Mouse (Mus musculus) heart, adult 9 months (tissue): ENCODE data around the gene Olfr1395.

Experiments used
- DNase-seq, 2 experiments: peaks; one replicate each; pipeline ENCODE4 v3.0.0; 2022; ENCODE audit warnings: low spot score in 2 of 2

The Olfr1395 gene

DNA sequence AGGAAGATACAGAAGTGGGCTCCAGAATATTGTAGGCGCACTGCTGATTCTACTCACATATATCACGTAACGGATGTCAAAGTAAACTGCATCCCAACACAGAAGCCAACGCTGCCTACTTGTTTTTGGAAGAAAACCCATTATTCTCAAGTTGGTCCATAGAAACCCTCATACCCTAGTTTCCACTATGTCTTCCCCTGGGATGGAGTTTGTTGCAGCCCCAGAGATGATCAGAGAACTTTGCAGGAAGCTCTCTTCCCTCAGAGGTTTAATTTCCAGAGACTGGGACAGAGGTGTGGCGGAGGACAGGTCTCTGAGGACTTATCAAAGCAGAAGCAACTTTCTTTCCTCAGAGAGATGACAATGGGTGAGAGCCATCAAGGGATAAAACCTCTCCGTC lies at the start of gene Olfr1395:
Gene Olfr1395, plus strand, starts transcription at position 301 of the 400 bp plus-strand sequence.
- no peak for DNase-seq

GRCm38 (mm10) chr11:49092786-49093185 lies 49.3 kb upstream of the Olfr1395 start:
- DNase-seq = no peak

GRCm38 (mm10) chr11:49093861-49094660 lies 48.0 kb upstream of the Olfr1395 start:
- DNase-seq = no peak

- no peak for DNase-seq
Observed at GRCm38 (mm10) chr11:49095367-49095766, 46.7 kb upstream of the Olfr1395 start.

DNA sequence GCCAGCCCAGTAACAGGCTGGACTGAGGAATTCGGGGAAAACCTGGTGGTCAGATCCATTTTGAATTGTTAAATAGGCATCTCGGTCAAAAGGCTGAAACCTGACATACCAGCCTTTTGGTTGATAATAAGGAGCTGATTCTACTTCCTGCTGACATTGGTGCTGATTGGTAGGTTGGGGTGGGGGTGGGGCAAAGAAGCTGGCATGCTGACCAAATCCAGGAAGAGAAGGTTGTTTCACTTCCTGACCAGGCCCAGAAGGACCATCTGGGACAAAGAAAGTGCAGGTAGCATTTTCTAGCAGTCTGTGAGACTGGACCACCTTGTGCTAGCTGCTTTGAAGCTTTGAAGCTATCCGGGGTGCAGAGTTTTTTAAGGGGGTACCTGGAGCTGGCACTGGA lies 41.7 kb upstream of the Olfr1395 start:
- no peak for DNase-seq

GRCm38 (mm10) chr11:49101500-49101899 lies 40.6 kb upstream of the Olfr1395 start:
- no peak for DNase-seq

DNA sequence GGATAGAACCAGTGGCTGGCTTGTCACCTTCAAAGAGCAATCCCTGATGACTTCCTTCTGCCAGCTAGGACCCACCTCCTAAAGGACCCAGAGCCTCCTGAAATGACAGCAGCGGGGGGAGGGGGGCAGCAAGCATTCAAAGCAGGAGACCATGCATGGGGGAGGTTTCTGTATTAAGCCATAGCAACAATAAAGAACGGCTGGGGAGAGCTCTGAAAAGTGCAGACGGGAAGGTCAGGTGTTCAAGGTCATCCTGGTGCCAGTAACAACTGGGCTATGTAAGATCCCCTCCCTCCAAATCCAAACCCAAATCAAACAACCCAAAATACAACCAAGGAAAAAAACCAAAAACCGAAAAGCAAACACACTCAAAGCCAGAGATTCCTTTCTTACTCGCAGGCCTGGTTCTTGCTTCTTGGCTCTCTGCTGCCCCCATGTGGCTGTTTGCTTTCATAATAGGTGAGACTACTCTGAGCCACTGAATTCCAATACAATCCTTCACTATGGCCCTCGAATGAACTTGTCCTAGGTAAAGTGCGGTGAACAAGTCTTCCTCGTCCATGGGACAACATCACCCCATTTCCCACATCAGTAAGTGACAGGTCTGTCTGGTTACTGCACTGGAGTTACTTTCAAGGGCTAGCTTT lies 38.9 kb upstream of the Olfr1395 start:
- peak; percentile 59 to 79 for DNase-seq

- DNase-seq = no peak
Observed at GRCm38 (mm10) chr11:49105752-49106151, 36.3 kb upstream of the Olfr1395 start.

DNA sequence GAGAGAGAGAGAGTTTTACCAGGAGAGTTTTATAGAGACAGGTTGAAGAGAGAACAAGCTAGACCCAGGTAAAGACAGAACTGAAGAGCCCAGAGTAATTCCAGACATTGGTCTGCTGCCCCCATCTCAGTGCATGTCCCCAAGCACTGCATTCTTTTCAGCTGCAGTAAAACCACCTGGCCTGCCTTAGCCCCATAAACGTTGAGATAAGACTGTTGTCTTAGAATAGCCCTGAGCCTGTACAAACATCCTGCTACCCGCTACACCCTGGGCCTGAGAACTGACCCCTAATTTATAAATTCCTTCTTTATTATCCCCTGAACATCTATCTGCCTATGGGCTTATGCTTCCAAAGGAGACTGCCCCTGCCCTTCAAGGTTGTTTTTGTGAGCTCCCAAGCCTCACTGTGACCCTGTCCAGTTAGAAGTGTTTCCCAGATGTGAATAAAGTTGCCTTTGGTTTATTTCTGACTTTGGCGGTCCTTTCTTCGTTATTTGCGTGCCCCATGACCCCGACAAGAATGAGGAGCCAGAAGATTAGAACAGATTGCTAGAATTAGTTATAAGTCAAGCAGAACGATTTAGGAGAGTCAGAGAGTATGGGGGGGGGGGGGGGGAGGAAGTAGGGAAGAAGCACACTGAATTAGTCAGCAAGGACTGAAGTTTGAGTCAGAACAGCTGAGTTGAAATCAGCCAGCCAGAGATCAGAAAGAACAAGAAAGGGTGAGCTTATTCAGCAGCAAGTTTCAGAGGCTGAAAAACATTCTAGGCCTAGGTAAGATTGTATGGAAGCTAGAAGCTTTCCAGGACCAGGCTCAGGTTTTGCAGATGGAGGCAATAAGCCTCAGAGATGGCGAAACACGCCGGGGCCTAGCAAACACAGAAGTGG lies 34.2 kb upstream of the Olfr1395 start:
- no peak for DNase-seq

DNA sequence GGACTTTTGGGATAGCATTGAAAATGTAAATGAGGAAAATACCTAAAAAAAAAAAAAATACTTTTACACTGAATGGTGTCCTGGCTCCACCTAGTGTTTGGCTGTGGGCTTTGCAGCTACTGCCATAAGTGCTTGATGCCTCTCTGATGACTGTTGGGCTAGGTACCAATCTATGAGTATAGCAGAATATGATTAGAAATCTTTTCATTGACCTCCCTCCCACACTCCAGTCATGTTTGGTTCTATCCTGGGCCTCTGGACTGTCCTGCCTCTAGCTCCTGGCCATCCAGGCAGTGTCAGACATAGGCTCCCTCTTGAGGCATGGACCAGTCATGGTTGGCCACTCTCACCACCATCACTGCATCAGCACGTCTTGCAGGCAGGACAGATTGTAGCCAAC lies 33.2 kb upstream of the Olfr1395 start:
- DNase-seq = no peak

DNA sequence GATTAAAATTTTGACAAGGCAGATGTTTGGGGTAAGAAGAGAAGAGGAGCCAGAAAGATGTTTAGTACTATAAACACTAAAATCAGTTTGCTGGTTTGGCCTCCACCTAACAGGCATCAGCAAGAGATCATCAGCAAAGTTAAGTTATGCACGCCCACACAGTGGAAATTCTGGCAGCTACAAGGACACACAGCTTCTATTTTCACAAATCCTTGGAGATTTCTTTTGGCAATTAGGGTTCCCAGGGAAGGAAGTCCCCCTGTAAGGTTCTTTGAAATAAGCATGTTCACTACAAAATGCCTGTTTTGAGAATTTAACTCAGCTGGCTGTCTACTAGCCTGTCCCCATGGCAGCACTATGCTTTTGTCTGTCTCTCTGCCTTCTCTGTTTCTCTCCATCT lies 31.1 kb upstream of the Olfr1395 start:
- peak in 1 of 2 experiments; percentile 39 for DNase-seq

DNA sequence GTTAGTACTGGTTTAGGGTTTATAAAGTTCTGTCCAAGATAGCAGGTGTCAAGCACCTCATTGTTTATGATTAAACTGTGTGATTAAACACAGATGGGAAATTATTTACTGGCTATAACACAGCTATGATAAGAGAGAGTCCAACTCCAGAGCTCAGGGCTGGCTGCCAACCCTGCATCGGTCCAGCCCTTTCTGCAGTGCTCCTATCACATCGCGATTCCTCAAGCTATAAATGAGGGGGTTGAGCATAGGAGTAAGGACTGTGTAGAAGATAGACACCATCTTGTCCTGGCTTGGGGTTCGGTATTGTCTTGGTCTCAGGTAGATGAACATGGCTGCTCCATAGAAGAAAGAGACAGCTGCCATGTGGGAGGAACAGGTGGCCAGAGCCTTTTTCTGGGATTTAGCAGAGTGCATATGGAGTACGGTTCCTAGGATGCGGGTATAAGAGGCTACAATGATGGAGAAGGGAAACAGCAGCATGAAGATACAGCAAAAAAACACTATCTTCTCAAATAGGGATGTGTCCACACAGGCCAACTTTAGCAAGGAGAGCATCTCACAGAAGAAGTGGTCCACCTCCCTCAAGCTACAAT lies 29.4 kb upstream of the Olfr1395 start:
- no peak for DNase-seq

- peak in 1 of 2 experiments; percentile 44 for DNase-seq
Observed at GRCm38 (mm10) chr11:49114158-49114557, 27.9 kb upstream of the Olfr1395 start.

DNA sequence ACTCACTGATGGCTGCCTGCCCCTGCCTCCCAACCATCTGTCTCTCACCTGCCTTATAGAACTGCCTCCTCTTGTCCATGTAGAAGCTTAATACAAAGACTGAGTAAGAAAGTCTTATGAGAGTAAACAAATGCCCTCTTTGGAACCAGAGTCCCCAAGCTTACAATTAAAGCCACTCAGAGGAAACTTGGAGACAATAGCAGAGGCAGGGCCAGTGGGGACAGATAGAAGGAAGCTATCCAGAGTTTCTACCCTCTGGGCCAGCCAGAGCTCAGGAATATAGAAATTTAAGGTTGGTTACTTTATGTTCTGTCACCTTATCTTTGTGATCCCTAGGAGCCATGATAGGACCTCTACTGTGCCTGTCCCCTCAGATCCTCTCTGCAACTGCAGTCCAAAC lies 27.3 kb upstream of the Olfr1395 start, which contains the start of gene Olfr1396:
Gene Olfr1396, minus strand, starts transcription at position 101 of the 400 bp plus-strand sequence.
- DNase-seq = no peak

DNA sequence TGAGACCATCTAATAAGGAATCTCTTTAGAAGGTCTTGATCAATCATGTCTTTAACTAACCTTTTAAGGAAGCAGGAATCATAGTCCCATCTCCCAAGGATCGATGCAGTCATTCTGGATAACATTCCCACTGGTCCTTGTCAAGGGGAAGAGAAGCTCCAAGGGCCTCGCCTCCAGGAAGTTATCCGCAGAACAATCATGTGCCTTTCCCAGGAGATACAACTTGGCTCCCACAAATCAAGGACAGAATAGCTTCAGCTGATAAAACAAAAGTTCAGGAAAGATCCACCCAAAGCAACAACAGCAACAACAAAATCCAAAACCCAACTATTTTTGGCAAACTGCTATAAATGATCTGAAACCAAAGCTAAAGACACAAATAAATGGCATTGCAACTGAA lies 22.4 kb upstream of the Olfr1395 start:
- peak in 1 of 2 experiments; percentile 31 for DNase-seq

DNA sequence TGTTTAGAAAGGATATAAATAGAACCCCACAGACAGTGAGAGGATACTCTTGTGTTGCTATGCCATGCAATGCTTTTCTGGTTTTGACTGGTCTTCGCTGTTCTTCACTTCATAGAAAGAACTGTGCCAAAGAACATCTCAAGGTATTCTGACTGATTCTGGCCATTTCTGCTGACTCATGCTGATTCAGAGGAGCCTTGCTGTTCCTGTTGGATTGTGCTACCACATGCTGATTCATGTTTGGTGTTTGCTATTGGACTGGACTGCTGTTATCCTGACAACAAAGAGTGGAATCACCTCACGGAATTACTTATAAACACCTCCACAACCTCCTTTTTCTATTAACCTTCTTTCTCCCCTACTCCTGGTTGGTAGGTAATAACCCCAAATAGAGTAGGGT lies 17.9 kb upstream of the Olfr1395 start:
- DNase-seq = no peak

- no peak for DNase-seq
Observed at GRCm38 (mm10) chr11:49154077-49154476, 12.0 kb downstream of the Olfr1395 start, which contains the start of gene Olfr1394. Olfr1394 (plus strand) TSS chr11:49154377.

- DNase-seq = no peak
Observed at GRCm38 (mm10) chr11:49156821-49157814, 15.0 kb downstream of the Olfr1395 start.

GRCm38 (mm10) chr11:49168839-49169611 lies 27.0 kb downstream of the Olfr1395 start:
- DNase-seq = no peak

DNA sequence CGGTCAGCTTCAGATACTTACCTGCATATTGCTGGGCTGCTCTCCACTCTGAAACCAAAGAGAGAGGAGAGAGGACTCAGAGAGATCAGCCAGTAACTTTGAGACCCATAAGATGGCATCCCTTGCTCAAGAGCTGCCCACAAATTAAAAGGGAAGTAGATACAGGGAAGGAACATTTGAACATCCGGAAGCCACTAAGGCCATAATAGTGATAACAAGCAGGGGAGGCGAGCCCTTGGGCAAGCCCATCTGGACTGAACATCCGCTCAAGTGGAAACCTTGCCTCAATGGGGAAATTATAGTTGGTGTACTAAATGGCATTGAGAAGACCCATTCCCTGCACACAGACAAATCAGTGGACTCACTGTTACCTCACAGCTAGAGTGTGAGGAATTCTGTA lies 28.5 kb downstream of the Olfr1395 start:
- DNase-seq = no peak
